Mouse (Mus musculus) E14TG2a.4 (cell line): ENCODE measurements around the gene Oard1.

ENCODE experiments used
- CTCF ChIP-seq: conservative IDR thresholded peaks from 2 replicates; pipeline ENCODE4 v1.5.1; 2014; ENCODE audit warnings: low read length
- NANOG ChIP-seq: IDR thresholded peaks from 2 replicates; pipeline ENCODE4 v1.6.1; 2014; ENCODE audit warnings: borderline replicate concordance, low read length, mixed read lengths
- POU5F1 ChIP-seq: IDR thresholded peaks from 2 replicates; pipeline ENCODE4 v1.6.1; 2014; ENCODE audit warnings: low read length, borderline replicate concordance

- no peak for TF ChIP-seq POU5F1
- TF ChIP-seq CTCF: no peak
- no peak for TF ChIP-seq NANOG
These were observed 5.1 kb upstream of the Oard1 start for GRCm38 (mm10) chr17:48404706-48405105.
